Mouse (Mus musculus) R1 (cell line): ENCODE data around the gene Maml3.

ENCODE experiments used
- DNase-seq: peaks from one replicate; pipeline ENCODE4 v3.0.0-alpha.2; 2018; ENCODE audit warnings: low read depth, low spot score

Maml3 gene

GRCm38 (mm10) chr3:51875629-51876028 is 229.2 kb downstream of the Maml3 start:
- DNase-seq, result no peak

GRCm38 (mm10) chr3:51874252-51874651 is 230.6 kb downstream of the Maml3 start:
- no peak for DNase-seq

- no peak for DNase-seq
These were observed 232.1 kb downstream of the Maml3 start for GRCm38 (mm10) chr3:51872771-51873170.

GRCm38 (mm10) chr3:51871346-51871745 is 233.5 kb downstream of the Maml3 start:
- DNase-seq, result no peak

GRCm38 (mm10) chr3:51869980-51870379 is 234.9 kb downstream of the Maml3 start:
- no peak for DNase-seq

- DNase-seq, result no peak
These were observed 236.0 kb downstream of the Maml3 start for GRCm38 (mm10) chr3:51868857-51869256.

GRCm38 (mm10) chr3:51866446-51866845 is 238.4 kb downstream of the Maml3 start:
- DNase-seq, result no peak

GRCm38 (mm10) chr3:51861631-51862030 is 243.2 kb downstream of the Maml3 start:
- DNase-seq, result no peak

- DNase-seq, result peak; percentile 37
These were observed 244.4 kb downstream of the Maml3 start for GRCm38 (mm10) chr3:51860458-51860857.

- no peak for DNase-seq
These were observed 245.7 kb downstream of the Maml3 start for GRCm38 (mm10) chr3:51859208-51859607.

GRCm38 (mm10) chr3:51854152-51854551 is 250.7 kb downstream of the Maml3 start:
- DNase-seq, result no peak

- no peak for DNase-seq
These were observed 251.3 kb downstream of the Maml3 start for GRCm38 (mm10) chr3:51853610-51854009.

- peak; percentile 57 for DNase-seq
These were observed 252.2 kb downstream of the Maml3 start for GRCm38 (mm10) chr3:51852692-51853091.

GRCm38 (mm10) chr3:51851596-51851995 is 253.3 kb downstream of the Maml3 start:
- DNase-seq, result peak; percentile 46

- peak; percentile 9 for DNase-seq
These were observed 255.4 kb downstream of the Maml3 start for GRCm38 (mm10) chr3:51849462-51849861.

- DNase-seq, result no peak
These were observed 257.6 kb downstream of the Maml3 start for GRCm38 (mm10) chr3:51847262-51847661.

GRCm38 (mm10) chr3:51844255-51844654 is 260.6 kb downstream of the Maml3 start:
- DNase-seq, result no peak

GRCm38 (mm10) chr3:51842140-51842539 is 262.7 kb downstream of the Maml3 start:
- DNase-seq, result no peak

GRCm38 (mm10) chr3:51841598-51841997 is 263.3 kb downstream of the Maml3 start:
- DNase-seq, result no peak

GRCm38 (mm10) chr3:51841177-51841576 is 263.7 kb downstream of the Maml3 start:
- no peak for DNase-seq

GRCm38 (mm10) chr3:51840095-51840805 is 264.6 kb downstream of the Maml3 start:
- no peak for DNase-seq

GRCm38 (mm10) chr3:51839353-51839715 is 265.5 kb downstream of the Maml3 start:
- DNase-seq, result no peak

- DNase-seq, result no peak
These were observed 266.1 kb downstream of the Maml3 start for GRCm38 (mm10) chr3:51838696-51839352.
